Mouse (Mus musculus): ENCODE measurements around the gene 1810049J17Rik. TPM values are rescaled to one million over a fixed set of nuclear protein-coding genes. Genes with fewer than 3 reads are reported as not detected.

Gene 1810049J17Rik
- polyA plus RNA-seq, 1 experiment from 2014 or later, result 0.75 TPM

DNA sequence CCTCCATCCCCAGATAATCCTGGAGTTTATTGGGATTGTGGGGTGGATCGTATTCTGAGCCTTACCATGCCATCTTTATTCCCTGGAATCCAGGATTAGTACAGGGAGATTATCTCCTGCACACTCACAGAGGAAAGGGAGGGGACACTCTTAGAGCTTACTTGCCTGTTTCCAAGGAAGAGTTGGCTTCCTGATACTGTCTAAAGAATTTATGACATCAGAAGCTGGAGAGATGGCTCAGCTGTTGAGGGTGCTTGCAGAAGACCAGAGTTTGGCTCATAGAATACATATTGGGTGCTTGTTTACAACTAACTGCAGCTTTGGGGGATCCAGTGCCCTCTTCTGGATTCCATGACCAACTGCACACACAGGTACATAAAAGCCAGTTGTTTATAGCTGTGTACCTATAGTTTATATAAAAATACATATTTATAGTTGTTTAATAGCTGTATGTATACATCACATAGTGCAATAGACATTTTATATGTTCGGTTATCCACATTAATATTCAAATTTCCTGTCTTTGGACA lies 32.6 kb upstream of the 1810049J17Rik start:
- WGBS, result 96% methylated on average over 2 of the region's 2 CpGs
- Histone ChIP-seq H3K4me3 (replicated peaks; ENCODE audit: low read length) (no peak overlapping the region), H3K27me3 (ENCODE audit: control insufficient read depth, insufficient read depth, low read length) (no peaks in the 10 kb centered on the region), H3K27ac (ENCODE audit: low read length) (no peak overlapping the region), H3K4me1 (ENCODE audit: control insufficient read depth, insufficient read depth, low read length) (no peaks in the 10 kb centered on the region), H3K4me2 (ENCODE audit: low read depth, low read length) (no peak overlapping the region), H3K36me3 (ENCODE audit: control insufficient read depth, insufficient read depth, low read length) (peaks cover 15% of the 10 kb centered on the region; the same call in 1 of the 2 replicates), H3K9ac (ENCODE audit: low read length) (no peak overlapping the region), H3K9me3 (replicated peaks; ENCODE audit: control insufficient read depth, low read length) (no peaks in the 10 kb centered on the region)
- ATAC-seq (ENCODE audit: insufficient read depth, low FRiP score), result no peak

DNA sequence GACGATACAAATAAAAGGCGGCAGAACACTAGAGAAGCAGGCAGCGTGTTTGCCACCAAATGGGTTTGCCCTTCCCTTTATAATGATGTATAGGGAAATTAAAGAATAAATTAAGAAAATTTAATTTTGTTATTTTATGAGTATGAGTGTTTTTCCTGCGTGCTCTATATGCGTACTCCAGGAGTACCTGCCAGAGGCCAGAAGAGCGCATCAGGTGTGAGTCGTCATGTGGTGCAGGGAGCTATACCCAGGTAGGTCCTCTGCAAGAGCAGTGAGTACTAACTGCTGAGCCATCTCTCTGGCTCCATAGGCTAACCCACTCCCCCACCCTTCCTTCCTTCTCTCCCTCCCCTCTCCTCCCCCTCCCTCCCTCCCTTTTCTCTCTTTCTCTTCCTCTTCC lies 29.8 kb upstream of the 1810049J17Rik start:
- no peaks in the 10 kb centered on the region for H3K9me3 ChIP-seq (replicated peaks; ENCODE audit: control insufficient read depth, low read length)
- no peak overlapping the region for H3K9ac ChIP-seq (ENCODE audit: low read length)
- H3K4me2 ChIP-seq (ENCODE audit: low read depth, low read length), result no peak overlapping the region
- H3K27me3 ChIP-seq (ENCODE audit: control insufficient read depth, insufficient read depth, low read length), result no peaks in the 10 kb centered on the region
- WGBS, result 91% methylated on average over 7 of the region's 7 CpGs
- ATAC-seq (ENCODE audit: insufficient read depth, low FRiP score), result no peak
- H3K4me1 ChIP-seq (ENCODE audit: control insufficient read depth, insufficient read depth, low read length), result no peaks in the 10 kb centered on the region
- H3K4me3 ChIP-seq (replicated peaks; ENCODE audit: low read length), result no peak overlapping the region
- H3K36me3 ChIP-seq (ENCODE audit: control insufficient read depth, insufficient read depth, low read length), result peaks cover 14% of the 10 kb centered on the region; the same call in 1 of the 2 replicates
- no peak overlapping the region for H3K27ac ChIP-seq (ENCODE audit: low read length)

DNA sequence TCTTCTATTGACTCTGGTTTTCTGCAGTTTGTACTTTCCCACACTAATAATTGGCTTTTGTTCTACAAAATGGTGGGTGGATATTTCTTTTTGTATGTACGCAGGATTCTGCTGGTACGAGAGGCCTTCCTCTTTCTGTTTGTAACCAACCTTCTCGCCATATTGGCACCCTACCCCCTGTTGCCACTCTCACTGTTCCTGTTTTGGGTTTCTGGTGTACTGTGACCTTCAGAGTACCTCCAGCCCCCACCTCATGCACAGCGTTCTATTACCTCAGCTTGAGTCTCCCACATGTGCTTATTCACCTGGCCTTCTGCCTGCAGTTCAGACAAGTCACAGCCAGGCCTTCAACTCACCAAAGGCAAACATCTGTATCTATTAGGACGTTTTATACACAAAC lies 28.1 kb upstream of the 1810049J17Rik start:
- ATAC-seq (ENCODE audit: insufficient read depth, low FRiP score), result no peak
- Histone ChIP-seq H3K36me3 (ENCODE audit: control insufficient read depth, insufficient read depth, low read length) (peaks cover 10% of the 10 kb centered on the region; the same call in 1 of the 2 replicates), H3K9ac (ENCODE audit: low read length) (no peak overlapping the region), H3K9me3 (replicated peaks; ENCODE audit: control insufficient read depth, low read length) (no peaks in the 10 kb centered on the region), H3K27me3 (ENCODE audit: control insufficient read depth, insufficient read depth, low read length) (no peaks in the 10 kb centered on the region), H3K4me1 (ENCODE audit: control insufficient read depth, insufficient read depth, low read length) (no peaks in the 10 kb centered on the region), H3K4me2 (ENCODE audit: low read depth, low read length) (no peak overlapping the region), H3K27ac (ENCODE audit: low read length) (no peak overlapping the region), H3K4me3 (replicated peaks; ENCODE audit: low read length) (no peak overlapping the region)
- 78% methylated on average over 5 of the region's 5 CpGs for WGBS

- no peak for ATAC-seq (ENCODE audit: insufficient read depth, low FRiP score)
- no peak overlapping the region for H3K4me2 ChIP-seq (ENCODE audit: low read depth, low read length)
- H3K36me3 ChIP-seq (ENCODE audit: control insufficient read depth, insufficient read depth, low read length), result peaks cover 10% of the 10 kb centered on the region; the same call in 1 of the 2 replicates
- no peak overlapping the region for H3K4me3 ChIP-seq (replicated peaks; ENCODE audit: low read length)
- no peak overlapping the region for H3K9ac ChIP-seq (ENCODE audit: low read length)
- no peaks in the 10 kb centered on the region for H3K27me3 ChIP-seq (ENCODE audit: control insufficient read depth, insufficient read depth, low read length)
- H3K4me1 ChIP-seq (ENCODE audit: control insufficient read depth, insufficient read depth, low read length), result no peaks in the 10 kb centered on the region
- no peaks in the 10 kb centered on the region for H3K9me3 ChIP-seq (replicated peaks; ENCODE audit: control insufficient read depth, low read length)
- whole genome bisulfite sequencing, result 93% methylated on average over 3 of the region's 3 CpGs
- H3K27ac ChIP-seq (ENCODE audit: low read length), result no peak overlapping the region
These were observed 27.3 kb upstream of the 1810049J17Rik start for GRCm38 (mm10) chr15:12348950-12349349.

GRCm38 (mm10) chr15:12346916-12347315 lies 25.2 kb upstream of the 1810049J17Rik start:
- H3K4me2 ChIP-seq (ENCODE audit: low read depth, low read length), result no peak overlapping the region
- WGBS, result 92% methylated on average over 3 of the region's 3 CpGs
- H3K4me3 ChIP-seq (replicated peaks; ENCODE audit: low read length), result no peak overlapping the region
- no peak for ATAC-seq (ENCODE audit: insufficient read depth, low FRiP score)
- no peaks in the 10 kb centered on the region for H3K4me1 ChIP-seq (ENCODE audit: control insufficient read depth, insufficient read depth, low read length)
- no peak overlapping the region for H3K27ac ChIP-seq (ENCODE audit: low read length)
- no peak overlapping the region for H3K9ac ChIP-seq (ENCODE audit: low read length)
- no peaks in the 10 kb centered on the region for H3K9me3 ChIP-seq (replicated peaks; ENCODE audit: control insufficient read depth, low read length)
- H3K27me3 ChIP-seq (ENCODE audit: control insufficient read depth, insufficient read depth, low read length), result no peaks in the 10 kb centered on the region
- H3K36me3 ChIP-seq (ENCODE audit: control insufficient read depth, insufficient read depth, low read length), result peaks cover 8% of the 10 kb centered on the region; the same call in 1 of the 2 replicates

DNA sequence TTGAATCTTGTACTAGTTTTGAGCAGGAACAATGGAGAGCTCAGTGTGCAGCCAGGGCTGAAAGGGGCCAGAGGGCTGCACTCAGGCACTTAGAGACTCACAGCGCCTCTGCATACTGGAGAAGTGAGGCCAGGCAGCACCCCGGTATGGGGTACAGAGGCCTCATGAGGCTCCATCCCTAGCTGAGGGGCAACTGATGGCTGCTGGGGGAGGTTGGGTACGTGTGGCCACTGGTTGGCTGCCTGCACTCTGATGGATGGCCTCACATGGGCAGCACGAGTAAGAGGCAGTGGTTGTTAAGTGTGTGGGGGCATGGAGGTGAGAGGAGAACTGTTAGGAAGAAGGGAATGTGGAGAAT lies 19.7 kb upstream of the 1810049J17Rik start:
- Histone ChIP-seq H3K9me3 (replicated peaks; ENCODE audit: control insufficient read depth, low read length) (no peaks in the 10 kb centered on the region), H3K4me1 (ENCODE audit: control insufficient read depth, insufficient read depth, low read length) (peaks cover 4% of the 10 kb centered on the region), H3K27me3 (ENCODE audit: control insufficient read depth, insufficient read depth, low read length) (no peaks in the 10 kb centered on the region), H3K9ac (ENCODE audit: low read length) (no peak overlapping the region), H3K4me3 (replicated peaks; ENCODE audit: low read length) (no peak overlapping the region), H3K27ac (ENCODE audit: low read length) (no peak overlapping the region), H3K4me2 (ENCODE audit: low read depth, low read length) (no peak overlapping the region), H3K36me3 (ENCODE audit: control insufficient read depth, insufficient read depth, low read length) (peaks cover 8% of the 10 kb centered on the region; the same call in 1 of the 2 replicates)
- ATAC-seq (ENCODE audit: insufficient read depth, low FRiP score), result no peak
- WGBS, result 34% methylated on average over 4 of the region's 4 CpGs

DNA sequence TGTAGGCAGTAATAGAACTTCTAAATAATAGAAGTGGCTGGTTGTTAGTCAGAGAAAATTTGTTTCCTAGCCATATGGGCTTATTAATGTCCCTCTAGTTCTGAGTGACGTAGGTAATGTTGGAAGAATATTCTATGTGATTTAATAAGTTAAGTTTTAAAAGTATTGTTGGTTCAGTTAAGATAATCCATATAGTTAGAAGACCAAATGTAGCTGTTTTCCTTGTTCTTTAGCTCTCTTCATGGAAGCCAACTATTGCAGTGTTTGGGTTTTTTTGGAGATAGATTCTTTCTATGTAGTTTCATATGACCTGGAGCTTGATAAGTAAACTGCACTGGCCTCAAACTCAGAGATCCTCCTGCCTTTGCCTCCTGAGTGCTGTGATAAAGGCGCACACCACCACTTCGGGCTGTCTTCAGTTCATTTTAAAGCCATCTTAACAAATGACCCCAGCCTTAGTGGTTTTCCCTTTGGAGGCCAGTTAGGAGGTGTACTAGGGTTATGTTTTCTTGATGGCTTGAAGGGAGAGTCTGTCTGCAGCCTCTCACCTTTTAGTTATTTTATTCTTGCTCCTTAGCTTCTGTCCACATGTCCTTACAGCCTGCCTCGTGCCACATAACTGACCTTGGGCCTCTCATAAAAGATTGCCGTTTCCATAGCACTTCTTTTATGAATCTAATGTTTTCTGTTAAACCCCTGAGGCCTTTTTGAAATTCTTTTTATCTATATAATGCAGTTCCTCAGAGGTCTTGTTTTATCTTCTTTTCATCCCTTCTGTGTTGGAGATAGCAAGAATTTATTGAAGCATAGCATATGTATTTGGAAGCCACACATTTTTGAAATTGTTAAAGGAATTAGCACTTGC lies 19.1 kb upstream of the 1810049J17Rik start:
- ATAC-seq (ENCODE audit: insufficient read depth, low FRiP score), result no peak
- no peak overlapping the region for H3K4me3 ChIP-seq (replicated peaks; ENCODE audit: low read length)
- 63% methylated on average over 5 of the region's 5 CpGs for WGBS

GRCm38 (mm10) chr15:12337779-12338137 lies 16.1 kb upstream of the 1810049J17Rik start:
- no peak overlapping the region for H3K4me2 ChIP-seq (ENCODE audit: low read depth, low read length)
- H3K4me3 ChIP-seq (replicated peaks; ENCODE audit: low read length), result no peak overlapping the region
- no peak overlapping the region for H3K27ac ChIP-seq (ENCODE audit: low read length)
- no peak for ATAC-seq (ENCODE audit: insufficient read depth, low FRiP score)
- no peaks in the 10 kb centered on the region for H3K9me3 ChIP-seq (replicated peaks; ENCODE audit: control insufficient read depth, low read length)
- no peaks in the 10 kb centered on the region for H3K27me3 ChIP-seq (ENCODE audit: control insufficient read depth, insufficient read depth, low read length)
- 60% methylated on average over 3 of the region's 3 CpGs for WGBS
- peaks cover 4% of the 10 kb centered on the region for H3K4me1 ChIP-seq (ENCODE audit: control insufficient read depth, insufficient read depth, low read length)
- 0 out of 2 replicates have a peak, but pooled peaks cover under 1% of the 10 kb centered on the region for H3K36me3 ChIP-seq (ENCODE audit: control insufficient read depth, insufficient read depth, low read length)
- no peak overlapping the region for H3K9ac ChIP-seq (ENCODE audit: low read length)

More for the DNA sequence above, 19.1 kb upstream of the 1810049J17Rik start:
- Histone ChIP-seq H3K27ac (ENCODE audit: low read length) (no peak overlapping the region), H3K9ac (ENCODE audit: low read length) (no peak overlapping the region), H3K9me3 (replicated peaks; ENCODE audit: control insufficient read depth, low read length) (no peaks in the 10 kb centered on the region), H3K36me3 (ENCODE audit: control insufficient read depth, insufficient read depth, low read length) (peaks cover 8% of the 10 kb centered on the region; the same call in 1 of the 2 replicates), H3K4me1 (ENCODE audit: control insufficient read depth, insufficient read depth, low read length) (peaks cover 4% of the 10 kb centered on the region), H3K27me3 (ENCODE audit: control insufficient read depth, insufficient read depth, low read length) (no peaks in the 10 kb centered on the region), H3K4me2 (ENCODE audit: low read depth, low read length) (no peak overlapping the region)

DNA sequence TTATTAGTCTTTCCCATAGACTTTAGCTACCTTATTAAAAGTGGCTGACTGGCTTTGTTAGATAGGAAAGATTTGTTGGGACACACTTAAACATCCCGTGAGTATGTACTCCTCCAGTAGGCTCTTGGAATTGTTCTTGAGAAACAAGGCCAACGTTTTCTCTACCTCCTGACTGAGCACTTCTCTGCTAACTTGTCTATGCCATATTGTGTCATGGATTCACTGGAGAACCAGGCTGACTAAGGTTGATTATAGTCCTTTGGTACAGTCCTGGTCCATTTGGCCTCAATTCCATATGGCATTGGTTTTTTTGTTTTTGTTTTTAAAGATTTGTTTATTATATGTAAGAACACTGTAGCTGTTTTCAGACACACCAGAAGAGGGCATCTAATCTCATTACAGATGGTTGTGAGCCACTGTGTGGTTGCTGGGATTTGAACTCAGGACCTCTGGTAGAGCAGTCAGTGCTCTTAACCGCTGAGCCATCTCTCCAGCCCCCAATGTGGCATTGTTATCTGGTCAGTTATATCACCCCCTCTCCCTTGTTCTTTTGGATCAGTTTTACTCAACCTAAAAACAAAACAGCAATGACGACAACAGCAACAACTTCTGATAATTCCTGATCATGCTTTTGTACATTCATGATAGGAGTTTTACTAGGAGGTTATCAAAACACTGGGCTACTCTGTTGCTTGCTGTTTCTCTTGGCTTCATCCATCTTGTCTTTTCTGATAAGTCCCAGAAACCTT lies 15.5 kb upstream of the 1810049J17Rik start:
- H3K27me3 ChIP-seq (ENCODE audit: control insufficient read depth, insufficient read depth, low read length), result no peaks in the 10 kb centered on the region
- H3K4me2 ChIP-seq (ENCODE audit: low read depth, low read length), result no peak overlapping the region
- H3K36me3 ChIP-seq (ENCODE audit: control insufficient read depth, insufficient read depth, low read length), result no peaks in the 10 kb centered on the region
- no peak overlapping the region for H3K9ac ChIP-seq (ENCODE audit: low read length)
- WGBS, result 85% methylated on average over 4 of the region's 4 CpGs
- peaks cover 4% of the 10 kb centered on the region for H3K4me1 ChIP-seq (ENCODE audit: control insufficient read depth, insufficient read depth, low read length)
- no peak for ATAC-seq (ENCODE audit: insufficient read depth, low FRiP score)
- no peak overlapping the region for H3K27ac ChIP-seq (ENCODE audit: low read length)
- H3K9me3 ChIP-seq (replicated peaks; ENCODE audit: control insufficient read depth, low read length), result no peaks in the 10 kb centered on the region
- H3K4me3 ChIP-seq (replicated peaks; ENCODE audit: low read length), result no peak overlapping the region

Measured in stomach, embryonic 16.5 days (tissue).